Mouse (Mus musculus) bone marrow, adult 2 months (tissue): ENCODE data around the gene Tnpo3.

Experiments used
- CTCF ChIP-seq: fragments of 200-500 bp; IDR thresholded peaks from 2 replicates; pipeline ENCODE4 v1.5.1; 2011; ENCODE audit warnings: low read length, control low read depth; ENCODE audit not compliant: control insufficient read depth, insufficient read depth
- POLR2A ChIP-seq: fragments of 200-500 bp; IDR thresholded peaks from 2 replicates; pipeline ENCODE4 v1.6.1; 2011; ENCODE audit warnings: low read depth, mild to moderate bottlenecking, control low read depth, low read length, borderline replicate concordance; ENCODE audit not compliant: control insufficient read depth

DNA sequence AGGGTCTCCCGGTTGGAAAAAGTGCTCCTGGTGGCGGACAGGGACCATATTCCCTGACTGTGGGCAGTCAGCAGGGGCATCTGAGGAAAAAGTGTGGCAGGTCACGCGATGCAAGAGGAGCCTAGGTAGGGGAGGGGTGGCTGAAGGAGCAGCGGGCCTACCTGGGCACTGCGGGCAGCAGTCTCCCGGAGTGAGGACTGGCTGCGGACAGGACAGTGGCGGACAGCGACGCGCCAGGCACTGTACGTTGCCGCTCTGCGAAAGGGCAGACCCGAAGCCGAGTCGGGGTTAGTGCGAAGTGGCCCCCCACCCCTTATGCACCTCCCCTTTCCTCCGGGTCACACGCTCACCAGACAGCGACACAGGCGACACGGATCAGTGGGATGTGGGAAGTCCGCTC, 113.4 kb downstream of the Tnpo3 start:
- TF ChIP-seq CTCF (no peak), POLR2A (no peak)
